ENCODE assay signal across 17 mouse cellular contexts in the genomic region with DNA sequence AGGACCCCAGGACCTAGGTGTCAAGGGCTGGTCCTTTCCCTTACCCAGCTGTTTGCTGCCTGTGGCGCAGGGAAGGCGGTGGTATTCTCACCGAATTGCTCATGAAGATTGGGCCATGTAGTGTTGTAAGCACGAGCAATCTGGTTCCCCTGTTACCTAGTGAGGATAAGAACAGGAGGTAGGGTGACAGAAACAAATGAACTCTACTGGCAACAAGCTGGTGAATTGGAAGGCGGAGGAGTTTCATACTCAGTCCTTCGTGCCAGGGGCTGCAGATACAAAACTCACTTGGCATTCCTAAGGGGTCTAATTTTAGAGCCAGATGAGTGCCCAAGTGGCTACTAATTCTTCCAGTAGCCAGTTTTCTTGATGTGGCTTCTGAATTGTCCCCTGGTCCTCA. TPM values are rescaled to one million over a fixed set of nuclear protein-coding genes. Genes with fewer than 3 reads are reported as not detected.
"Had no signal": no experiment of that assay in that cellular context is flagged by ENCODE, and none has a peak within 500 bp of the region (broad histone marks: within the 10 kb centered on the region; RNA-seq: fewer than 3 reads in every experiment).

No protein-coding gene starts in this region.

- H3K36me3 ChIP-seq: intestine, embryonic 15.5 days; limb, embryonic 12.5 days; midbrain, embryonic 12.5 days; neural tube, embryonic 13.5 days; stomach, embryonic 15.5 days had no signal

- H3K27me3 ChIP-seq: intestine, embryonic 15.5 days; limb, embryonic 12.5 days; liver, embryonic 13.5 days; midbrain, embryonic 12.5 days; neural tube, embryonic 13.5 days; stomach, embryonic 15.5 days had no signal

- DNase-seq: lung, adult 2 months; lung, postnatal 36 days; retina, postnatal 1 day; right cerebral cortex, postnatal 4 days; thymus, adult 2 months; thymus, postnatal 25 days had no signal

- ATAC-seq: intestine, embryonic 15.5 days; lung, postnatal 0 days; midbrain, embryonic 16.5 days had no signal

- H3K4me2 ChIP-seq: intestine, embryonic 15.5 days; limb, embryonic 12.5 days; liver, embryonic 13.5 days; midbrain, embryonic 12.5 days; neural tube, embryonic 13.5 days; stomach, embryonic 15.5 days had no signal

- H3K9me3 ChIP-seq: intestine, embryonic 15.5 days; limb, embryonic 12.5 days; liver, embryonic 13.5 days; midbrain, embryonic 12.5 days; neural tube, embryonic 13.5 days; stomach, embryonic 15.5 days had no signal

- H3K9ac ChIP-seq: intestine, embryonic 15.5 days; limb, embryonic 12.5 days; liver, embryonic 13.5 days; midbrain, embryonic 12.5 days; neural tube, embryonic 13.5 days; stomach, embryonic 15.5 days had no signal

- H3K4me3 ChIP-seq: intestine, embryonic 15.5 days; layer of hippocampus, adult 2 months; limb, embryonic 12.5 days; liver, embryonic 13.5 days; midbrain, embryonic 12.5 days; neural tube, embryonic 13.5 days; stomach, embryonic 15.5 days had no signal

- H3K27ac ChIP-seq: intestine, embryonic 15.5 days; layer of hippocampus, adult 2 months; limb, embryonic 12.5 days; liver, embryonic 13.5 days; midbrain, embryonic 12.5 days; neural tube, embryonic 13.5 days; stomach, embryonic 15.5 days had no signal

RNA-seq across cellular contexts. Expression of a gene that starts 20.5 kb away (rescaled TPM):
- total RNA-seq: megakaryocyte progenitor cell, adult 5-6 weeks had no signal
- polyA plus RNA-seq: limb, embryonic 12.5 days; liver, embryonic 13.5 days; lung, adult 2 months; spleen, adult 2 months had no signal
